Mouse (Mus musculus) limb, embryonic 12.5 days (tissue): ENCODE results near the gene 4930426L09Rik. TPM values are rescaled to one million over a fixed set of nuclear protein-coding genes. Genes with fewer than 3 reads are reported as not detected.

ENCODE experiments used
- ATAC-seq: fragments of 200-750 bp; cut with Nextera tagmentation; 2 replicates; pipeline ENCODE4 v1.8.0; 2017; ENCODE audit warnings: low read depth, moderate TSS enrichment; ENCODE audit not compliant: insufficient number of reproducible peaks, insufficient read depth, low FRiP score, low TSS enrichment
- H3K27ac ChIP-seq: fragments of 300-500 bp; sonication (generic); 2 replicates; pipeline ENCODE4 v1.5.1; 2016; ENCODE audit warnings: mild to moderate bottlenecking, moderate library complexity
- H3K27me3 ChIP-seq: fragments of 300-500 bp; sonication (generic); 2 replicates; pipeline ENCODE4 v1.6.1; 2016; ENCODE audit warnings: mild to moderate bottlenecking, moderate library complexity
- H3K36me3 ChIP-seq: fragments of 300-500 bp; sonication (generic); 2 replicates; pipeline ENCODE4 v1.6.1; 2016; ENCODE audit warnings: mild to moderate bottlenecking, moderate library complexity
- H3K4me1 ChIP-seq: fragments of 300-500 bp; sonication (generic); replicated peaks from 2 replicates; pipeline ENCODE4 v1.6.1; 2016
- H3K4me2 ChIP-seq: fragments of 300-500 bp; sonication (generic); 2 replicates; pipeline ENCODE4 v1.6.1; 2016; ENCODE audit warnings: mild to moderate bottlenecking, moderate library complexity
- H3K4me3 ChIP-seq: fragments of 300-500 bp; sonication (generic); replicated peaks from 2 replicates; pipeline ENCODE4 v1.5.1; 2016; ENCODE audit warnings: mild to moderate bottlenecking
- H3K9ac ChIP-seq: fragments of 300-500 bp; sonication (generic); replicated peaks from 2 replicates; pipeline ENCODE4 v1.6.1; 2016; ENCODE audit warnings: mild to moderate bottlenecking, moderate library complexity
- H3K9me3 ChIP-seq: fragments of 300-500 bp; sonication (generic); 2 replicates; pipeline ENCODE4 v1.6.1; 2016; ENCODE audit warnings: mild to moderate bottlenecking, moderate library complexity
- WGBS: fragments of 180-500 bp; shearing (Covaris S2); methylation state at CpG from one replicate; pipeline ENCODE4 v1.1.7; 2016; 5-methylcytosine and 5-hydroxymethylcytosine counted together
- polyA plus RNA-seq: library from polyadenylated mRNA; unstranded; fragments of >200 nt; fragmentation: Nextera tagmentation; extraction: Ambion mirVana; gene quantifications from 2 replicates; pipeline ENCODE4 v1.2.1, GENCODE M21; 2016

4930426L09Rik gene
- polyA plus RNA-seq, 1 experiment from 2014 or later, result 0.14 TPM

DNA sequence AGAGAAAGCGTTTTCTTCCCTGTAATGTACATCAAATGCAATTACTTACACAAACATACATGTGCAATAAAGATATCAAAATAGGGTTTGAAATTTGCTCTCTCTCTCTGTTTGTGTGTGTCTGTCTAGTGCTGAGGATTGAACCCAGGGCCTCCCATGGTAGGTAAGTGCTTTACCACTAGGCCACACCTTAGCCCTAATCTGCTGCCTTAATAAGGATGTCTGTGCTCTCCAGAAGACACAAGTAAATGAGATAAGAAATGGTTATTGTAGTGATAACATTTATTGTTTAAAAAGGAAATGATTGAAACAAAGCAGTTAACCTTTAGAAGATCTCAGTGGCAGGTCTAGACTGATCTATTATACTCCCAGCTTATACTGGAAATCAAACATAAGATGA, 18.7 kb downstream of the 4930426L09Rik start:
- whole genome bisulfite sequencing, result 92% methylated on average over 1 of the region's 1 CpGs
- Histone ChIP-seq H3K4me3 (no peak overlapping the region), H3K9ac (no peak overlapping the region), H3K36me3 (no peaks in the 10 kb centered on the region), H3K27me3 (no peaks in the 10 kb centered on the region), H3K4me1 (no peaks in the 10 kb centered on the region), H3K4me2 (no peak overlapping the region), H3K27ac (no peak overlapping the region), H3K9me3 (no peaks in the 10 kb centered on the region)
- ATAC-seq, result no peak

DNA sequence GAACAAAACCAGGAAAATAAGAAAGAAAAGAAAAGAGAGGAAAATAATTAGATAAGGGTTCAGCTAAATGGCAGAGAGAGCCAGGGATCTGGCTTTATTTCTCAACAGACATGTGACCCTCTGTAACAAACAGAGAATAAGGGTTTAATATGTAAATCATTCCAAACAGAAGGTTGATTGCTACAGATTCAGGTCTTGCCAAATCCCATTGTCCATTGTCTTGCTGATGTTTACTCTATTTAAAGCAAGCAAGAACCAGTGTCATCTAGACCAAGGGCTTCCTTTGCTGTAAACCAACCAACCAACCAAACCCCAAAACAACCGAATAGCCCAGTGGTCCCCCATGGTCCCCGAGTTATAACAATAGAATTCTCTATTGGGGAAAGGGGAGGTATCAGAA, 19.9 kb downstream of the 4930426L09Rik start:
- Histone ChIP-seq H3K27ac (no peak overlapping the region), H3K9me3 (no peaks in the 10 kb centered on the region), H3K4me1 (no peaks in the 10 kb centered on the region), H3K36me3 (no peaks in the 10 kb centered on the region), H3K9ac (no peak overlapping the region), H3K4me2 (no peak overlapping the region), H3K4me3 (no peak overlapping the region), H3K27me3 (no peaks in the 10 kb centered on the region)
- 82% methylated on average over 2 of the region's 2 CpGs for WGBS
- ATAC-seq, result no peak

DNA sequence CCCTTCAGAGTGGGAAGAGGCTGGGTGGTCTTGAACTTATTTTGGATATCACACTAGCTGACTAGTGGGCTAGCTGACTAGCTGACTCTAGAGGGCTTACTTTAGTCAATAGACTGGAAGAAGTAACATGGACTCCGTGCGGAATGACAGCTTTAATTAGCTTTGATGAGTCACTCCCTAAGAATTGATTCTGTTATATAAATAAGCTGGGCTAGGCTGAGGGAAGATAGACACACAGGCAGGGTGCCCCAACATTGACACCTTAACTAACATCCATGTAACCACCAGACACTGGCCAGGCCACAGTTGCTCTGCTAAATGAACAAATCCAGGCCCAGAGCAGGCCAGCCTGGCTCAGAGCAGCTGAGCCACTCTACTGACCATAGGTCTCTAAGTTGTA, 26.7 kb downstream of the 4930426L09Rik start:
- ATAC-seq, result no peak
- H3K9me3 ChIP-seq, result peaks cover 3% of the 10 kb centered on the region; the same call in 1 of the 2 replicates
- H3K27ac ChIP-seq, result no peak overlapping the region
- no peak overlapping the region for H3K4me3 ChIP-seq
- H3K4me1 ChIP-seq, result no peaks in the 10 kb centered on the region
- H3K4me2 ChIP-seq, result no peak overlapping the region
- no peaks in the 10 kb centered on the region for H3K27me3 ChIP-seq
- no peaks in the 10 kb centered on the region for H3K36me3 ChIP-seq
- no peak overlapping the region for H3K9ac ChIP-seq
- 85% methylated on average over 2 of the region's 2 CpGs for WGBS

DNA sequence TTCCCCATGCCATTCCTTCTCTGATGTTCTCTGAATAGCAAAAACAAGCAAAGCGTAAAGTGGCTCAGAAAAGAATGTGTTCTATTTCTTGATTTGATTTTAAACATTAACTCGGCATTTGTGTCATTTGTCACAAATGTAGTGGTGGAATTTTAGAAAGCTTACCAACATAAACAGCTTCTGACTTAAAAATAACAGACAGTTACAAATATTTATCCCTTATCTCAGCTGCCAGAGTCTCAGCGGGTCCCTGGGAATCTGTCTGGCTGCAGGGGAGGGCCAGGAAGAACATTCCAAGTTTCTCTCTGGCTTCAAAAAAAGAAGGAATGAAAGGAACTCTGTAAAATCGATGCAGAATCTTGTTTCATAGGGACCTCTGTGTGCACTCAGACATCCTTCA, 39.3 kb downstream of the 4930426L09Rik start:
- H3K36me3 ChIP-seq, result no peaks in the 10 kb centered on the region
- H3K4me3 ChIP-seq, result no peak overlapping the region
- no peak overlapping the region for H3K4me2 ChIP-seq
- H3K9me3 ChIP-seq, result no peaks in the 10 kb centered on the region
- WGBS, result 67% methylated on average over 4 of the region's 4 CpGs
- no peak overlapping the region for H3K27ac ChIP-seq
- no peaks in the 10 kb centered on the region for H3K27me3 ChIP-seq
- ATAC-seq, result no peak
- H3K4me1 ChIP-seq, result no peaks in the 10 kb centered on the region
- no peak overlapping the region for H3K9ac ChIP-seq

DNA sequence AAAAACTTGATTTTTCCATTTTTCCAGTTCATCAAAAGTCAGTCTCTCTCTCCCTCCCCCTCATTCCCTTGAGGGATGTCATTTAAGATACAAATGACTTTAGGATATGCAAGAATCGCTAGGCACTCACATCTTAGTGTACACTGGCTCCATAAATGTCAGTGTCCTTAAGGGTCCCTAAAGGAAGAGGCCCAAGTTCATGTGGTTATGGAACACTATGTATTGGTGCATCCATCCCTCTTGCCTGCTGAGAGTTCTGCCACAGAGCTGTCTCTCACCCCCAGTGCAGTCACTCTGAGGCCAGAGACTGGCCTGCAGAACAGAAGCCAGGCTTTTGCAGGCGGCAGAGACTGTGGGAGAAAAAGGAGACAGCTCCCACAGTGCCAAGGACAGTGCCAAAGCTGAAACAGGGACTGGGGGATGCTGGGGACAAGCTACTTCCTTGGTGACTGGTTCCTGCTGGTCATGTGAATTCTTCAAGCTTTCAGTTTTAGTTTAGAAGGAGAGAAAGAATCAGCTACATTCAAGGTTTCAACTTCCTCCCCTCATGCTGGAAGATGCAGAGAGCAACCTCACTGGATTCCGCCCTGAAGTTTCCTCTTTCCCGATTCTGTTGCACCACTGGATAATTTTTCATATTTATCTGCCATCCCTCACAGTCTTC, 39.9 kb downstream of the 4930426L09Rik start:
- no peak overlapping the region for H3K27ac ChIP-seq
- H3K4me3 ChIP-seq, result no peak overlapping the region
- ATAC-seq, result no peak
- no peaks in the 10 kb centered on the region for H3K9me3 ChIP-seq
- 74% methylated on average over 4 of the region's 4 CpGs for WGBS
- H3K4me2 ChIP-seq, result no peak overlapping the region
- no peaks in the 10 kb centered on the region for H3K4me1 ChIP-seq
- H3K9ac ChIP-seq, result no peak overlapping the region
- H3K27me3 ChIP-seq, result no peaks in the 10 kb centered on the region
- no peaks in the 10 kb centered on the region for H3K36me3 ChIP-seq

DNA sequence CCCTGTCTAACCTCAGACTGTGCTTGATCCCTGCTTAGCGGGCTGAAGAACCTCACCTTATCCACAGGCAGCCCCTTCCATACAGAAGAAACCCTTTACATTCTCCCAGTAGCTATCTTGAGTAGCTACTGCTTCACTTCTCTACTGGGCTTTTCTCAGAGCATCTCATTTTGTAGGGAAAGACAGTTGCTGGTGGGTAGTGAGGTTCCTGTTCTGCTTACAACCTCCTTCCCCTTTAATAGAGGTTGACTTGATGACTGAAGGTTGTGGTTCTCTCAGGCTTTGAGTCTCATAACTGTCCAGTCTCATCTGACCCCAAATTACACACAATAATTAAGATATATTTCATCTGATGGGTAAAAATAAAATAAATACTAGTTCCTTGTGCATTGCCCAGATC, 50.1 kb downstream of the 4930426L09Rik start:
- no peak for ATAC-seq
- no peak overlapping the region for H3K4me2 ChIP-seq
- H3K27ac ChIP-seq, result no peak overlapping the region
- H3K9me3 ChIP-seq, result no peaks in the 10 kb centered on the region
- no peaks in the 10 kb centered on the region for H3K36me3 ChIP-seq
- no peak overlapping the region for H3K9ac ChIP-seq
- 87% methylated on average over 1 of the region's 1 CpGs for WGBS
- 0 out of 2 replicates have a peak, but pooled peaks cover 3% of the 10 kb centered on the region for H3K4me1 ChIP-seq
- H3K27me3 ChIP-seq, result no peaks in the 10 kb centered on the region
- no peak overlapping the region for H3K4me3 ChIP-seq

DNA sequence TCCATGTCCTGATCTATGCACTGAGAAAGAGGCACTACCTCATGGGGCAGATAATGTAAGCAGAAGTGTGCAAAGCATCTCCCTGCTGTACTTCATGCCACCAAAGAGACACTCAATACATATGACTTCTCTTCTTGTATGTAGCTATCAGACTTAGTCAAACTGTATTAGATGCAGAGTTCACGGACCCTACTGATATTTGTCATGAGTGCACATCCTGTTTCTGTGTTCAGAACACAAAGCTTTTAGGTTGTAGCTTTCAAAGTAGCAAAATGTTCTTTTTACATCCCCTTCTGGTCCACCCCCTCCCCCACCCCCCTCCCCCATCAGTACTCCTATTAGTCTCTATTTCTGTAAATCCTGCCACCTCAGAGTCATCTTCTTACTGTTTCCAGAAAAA, 51.2 kb downstream of the 4930426L09Rik start:
- ATAC-seq, result no peak
- Histone ChIP-seq H3K9me3 (no peaks in the 10 kb centered on the region), H3K36me3 (no peaks in the 10 kb centered on the region), H3K4me2 (no peak overlapping the region), H3K27me3 (no peaks in the 10 kb centered on the region), H3K9ac (no peak overlapping the region), H3K4me3 (no peak overlapping the region), H3K4me1 (0 out of 2 replicates have a peak, but pooled peaks cover 3% of the 10 kb centered on the region), H3K27ac (no peak overlapping the region)
- 96% methylated on average over 1 of the region's 1 CpGs for WGBS

Other genes starting within 250 kb of the 4930426L09Rik start
- gene Pip4k2a, start 217 bp upstream of the 4930426L09Rik start, polyA plus RNA-seq, result 9.9 and 12.0 TPM in 2 replicates
- not detected in 2 replicates for gene Armc3, start 201.0 kb downstream of the 4930426L09Rik start, polyA plus RNA-seq